Mouse (Mus musculus): Measurements from ENCODE around the gene Ndel1. TPM values are rescaled to one million over a fixed set of nuclear protein-coding genes. Genes with fewer than 3 reads are reported as not detected.
A peak's percentile ranks its signal among the peaks of the same experiment; 100 is the strongest.

Gene Ndel1
- total and polyA plus RNA-seq, 2 experiments, result 33.8 to 41.3 TPM

GRCm38 (mm10) chr11:68853611-68854401 lies 17.9 kb downstream of the Ndel1 start:
- WGBS, result 30% methylated on average over 14 of the region's 14 CpGs
- DNase-seq (ENCODE audit: extremely low read depth, low read depth, low spot score), result peak; percentile 37
- Histone ChIP-seq H3K9ac (ENCODE audit: low read depth, low read length) (peak overlapping the region; percentile 32), H3K27ac (replicated peaks; ENCODE audit: insufficient read depth, low read depth, low read length) (peak overlapping the region; percentile 82), H3K36me3 (ENCODE audit: control insufficient read depth, insufficient read depth, low read length) (no peaks in the 10 kb centered on the region; the same call in 1 of the 2 replicates), H3K27me3 (ENCODE audit: control insufficient read depth, insufficient read depth, low read length) (no peaks in the 10 kb centered on the region), H3K79me2 (ENCODE audit: control insufficient read depth, insufficient read depth, low read length) (peaks cover 16% of the 10 kb centered on the region; the same call in 1 of the 2 replicates), H3K4me3 (ENCODE audit: insufficient read depth, low read depth, low read length) (peak overlapping the region; percentile 58), H3K4me1 (ENCODE audit: control insufficient read depth, insufficient read depth, low read length) (peaks cover 28% of the 10 kb centered on the region)
- TF ChIP-seq POLR2A (IDR thresholded peaks at IDR 0.05; ENCODE audit: extremely low read depth, insufficient read depth, low read length), result no peak
- TF ChIP-seq CTCF (IDR thresholded peaks at IDR 0.05; ENCODE audit: low read depth, low read length), result no peak

GRCm38 (mm10) chr11:68852932-68853409 lies 18.7 kb downstream of the Ndel1 start:
- peak overlapping the region; percentile 75 for H3K4me3 ChIP-seq (ENCODE audit: insufficient read depth, low read depth, low read length)
- H3K27me3 ChIP-seq (ENCODE audit: control insufficient read depth, insufficient read depth, low read length), result no peaks in the 10 kb centered on the region
- H3K9ac ChIP-seq (ENCODE audit: low read depth, low read length), result peak overlapping the region; percentile 93
- peak; percentile 88 for DNase-seq (ENCODE audit: extremely low read depth, low read depth, low spot score)
- TF ChIP-seq POLR2A (IDR thresholded peaks at IDR 0.05; ENCODE audit: extremely low read depth, insufficient read depth, low read length), result peak; percentile 96
- TF ChIP-seq CTCF (IDR thresholded peaks at IDR 0.05; ENCODE audit: low read depth, low read length), result no peak
- H3K4me1 ChIP-seq (ENCODE audit: control insufficient read depth, insufficient read depth, low read length), result peaks cover 31% of the 10 kb centered on the region
- H3K79me2 ChIP-seq (ENCODE audit: control insufficient read depth, insufficient read depth, low read length), result peaks cover 19% of the 10 kb centered on the region
- no peaks in the 10 kb centered on the region; the same call in 1 of the 2 replicates for H3K36me3 ChIP-seq (ENCODE audit: control insufficient read depth, insufficient read depth, low read length)
- WGBS, result under 1% methylated on average over 42 of the region's 42 CpGs
- peak overlapping the region; percentile 93 for H3K27ac ChIP-seq (replicated peaks; ENCODE audit: insufficient read depth, low read depth, low read length)

GRCm38 (mm10) chr11:68852486-68852901 lies 19.2 kb downstream of the Ndel1 start:
- Histone ChIP-seq H3K9ac (ENCODE audit: low read depth, low read length) (peak overlapping the region; percentile 93), H3K27ac (replicated peaks; ENCODE audit: insufficient read depth, low read depth, low read length) (peak overlapping the region; percentile 93), H3K4me1 (ENCODE audit: control insufficient read depth, insufficient read depth, low read length) (peaks cover 32% of the 10 kb centered on the region), H3K79me2 (ENCODE audit: control insufficient read depth, insufficient read depth, low read length) (peaks cover 22% of the 10 kb centered on the region), H3K4me3 (ENCODE audit: insufficient read depth, low read depth, low read length) (peak overlapping the region; percentile 75), H3K27me3 (ENCODE audit: control insufficient read depth, insufficient read depth, low read length) (no peaks in the 10 kb centered on the region), H3K36me3 (ENCODE audit: control insufficient read depth, insufficient read depth, low read length) (no peaks in the 10 kb centered on the region; the same call in 1 of the 2 replicates)
- TF ChIP-seq CTCF (IDR thresholded peaks at IDR 0.05; ENCODE audit: low read depth, low read length) (no peak), POLR2A (IDR thresholded peaks at IDR 0.05; ENCODE audit: extremely low read depth, insufficient read depth, low read length) (no peak; the same call in 1 of the 2 replicates)
- peak; percentile 62 for DNase-seq (ENCODE audit: extremely low read depth, low read depth, low spot score)
- WGBS, result under 1% methylated on average over 36 of the region's 36 CpGs

- peaks cover 24% of the 10 kb centered on the region for H3K79me2 ChIP-seq (ENCODE audit: control insufficient read depth, insufficient read depth, low read length)
- no peaks in the 10 kb centered on the region for H3K27me3 ChIP-seq (ENCODE audit: control insufficient read depth, insufficient read depth, low read length)
- H3K9ac ChIP-seq (ENCODE audit: low read depth, low read length), result peak overlapping the region; percentile 93
- no peaks in the 10 kb centered on the region; the same call in 1 of the 2 replicates for H3K36me3 ChIP-seq (ENCODE audit: control insufficient read depth, insufficient read depth, low read length)
- under 1% methylated on average over 13 of the region's 13 CpGs for WGBS
- peak overlapping the region; percentile 93 for H3K27ac ChIP-seq (replicated peaks; ENCODE audit: insufficient read depth, low read depth, low read length)
- H3K4me1 ChIP-seq (ENCODE audit: control insufficient read depth, insufficient read depth, low read length), result peaks cover 33% of the 10 kb centered on the region
- peak overlapping the region; percentile 75 for H3K4me3 ChIP-seq (ENCODE audit: insufficient read depth, low read depth, low read length)
- no peak for TF ChIP-seq POLR2A (IDR thresholded peaks at IDR 0.05; ENCODE audit: extremely low read depth, insufficient read depth, low read length)
- DNase-seq (ENCODE audit: extremely low read depth, low read depth, low spot score), result peak; percentile 70
Measured at GRCm38 (mm10) chr11:68851644-68852485, 19.8 kb downstream of the Ndel1 start.

- 27% methylated on average over 7 of the region's 7 CpGs for WGBS
- Histone ChIP-seq H3K4me1 (ENCODE audit: control insufficient read depth, insufficient read depth, low read length) (peaks cover 41% of the 10 kb centered on the region), H3K27me3 (ENCODE audit: control insufficient read depth, insufficient read depth, low read length) (no peaks in the 10 kb centered on the region), H3K27ac (replicated peaks; ENCODE audit: insufficient read depth, low read depth, low read length) (0 out of 2 replicates have a peak overlapping the region, but pooled peaks have one; percentile 25), H3K36me3 (ENCODE audit: control insufficient read depth, insufficient read depth, low read length) (no peaks in the 10 kb centered on the region; the same call in 1 of the 2 replicates), H3K9ac (ENCODE audit: low read depth, low read length) (peak overlapping the region; percentile 44), H3K4me3 (ENCODE audit: insufficient read depth, low read depth, low read length) (peak overlapping the region; percentile 38; the same call in 1 of the 2 replicates), H3K79me2 (ENCODE audit: control insufficient read depth, insufficient read depth, low read length) (peaks cover 32% of the 10 kb centered on the region)
- TF ChIP-seq POLR2A (IDR thresholded peaks at IDR 0.05; ENCODE audit: extremely low read depth, insufficient read depth, low read length) (no peak), CTCF (IDR thresholded peaks at IDR 0.05; ENCODE audit: low read depth, low read length) (no peak)
- DNase-seq (ENCODE audit: extremely low read depth, low read depth, low spot score), result peak; percentile 84
Measured at GRCm38 (mm10) chr11:68850862-68851261, 20.8 kb downstream of the Ndel1 start.
